Mouse (Mus musculus): ENCODE measurements around the gene Nufip1. TPM values are rescaled to one million over a fixed set of nuclear protein-coding genes. Genes with fewer than 3 reads are reported as not detected.

Gene Nufip1
- polyA plus RNA-seq, 1 experiment from 2014 or later: 17.4 TPM

DNA sequence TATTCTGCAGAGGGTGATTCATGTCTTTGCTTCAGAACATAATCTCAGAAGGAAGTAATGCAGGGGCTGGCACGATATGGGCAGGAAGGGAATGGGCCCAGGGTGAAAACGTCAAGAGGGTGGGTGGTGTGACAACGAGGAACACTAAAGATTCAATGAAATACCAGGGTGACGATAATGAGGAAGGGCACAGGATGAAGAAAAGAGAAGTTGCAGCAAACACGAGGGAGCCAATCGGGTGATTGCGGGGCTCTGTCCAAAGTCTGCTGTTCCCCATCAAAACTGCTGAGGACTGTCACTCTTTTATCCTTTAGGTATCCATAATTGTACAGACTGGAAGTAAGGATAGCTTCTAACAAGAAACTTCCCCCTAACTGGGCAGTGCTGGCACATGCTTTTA is 13.4 kb upstream of the Nufip1 start:
- Histone ChIP-seq H3K36me3 (peaks cover 71% of the 10 kb centered on the region), H3K9me3 (no peaks in the 10 kb centered on the region), H3K27ac (no peak overlapping the region), H3K9ac (no peak overlapping the region), H3K4me2 (replicated peaks) (no peak overlapping the region), H3K4me1 (no peaks in the 10 kb centered on the region), H3K27me3 (replicated peaks) (no peaks in the 10 kb centered on the region), H3K4me3 (no peak overlapping the region)
- WGBS: 91% methylated on average over 7 of the region's 7 CpGs
- no peak for ATAC-seq (ENCODE audit: low FRiP score, low read depth)

DNA sequence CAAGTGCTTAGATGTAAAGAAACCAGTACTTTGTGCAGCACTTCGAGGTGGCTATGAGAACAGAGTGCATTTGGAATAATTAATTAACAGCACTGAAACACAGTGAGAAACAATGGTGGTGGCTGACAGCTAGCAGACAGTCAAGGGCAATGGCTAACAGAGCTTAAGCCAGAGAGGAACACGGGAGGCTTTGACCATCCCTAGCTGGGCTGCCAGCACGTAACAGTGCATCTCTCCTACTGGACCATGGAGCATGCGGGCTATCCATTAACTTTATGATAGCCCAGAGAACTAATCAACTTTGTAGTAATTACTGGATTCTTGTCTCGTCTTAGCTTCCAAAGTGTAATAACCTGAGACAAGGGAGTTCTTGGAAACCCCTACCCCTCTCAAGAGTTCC is 12.9 kb upstream of the Nufip1 start:
- Histone ChIP-seq H3K27ac (no peak overlapping the region), H3K9ac (no peak overlapping the region), H3K4me1 (no peaks in the 10 kb centered on the region), H3K27me3 (replicated peaks) (no peaks in the 10 kb centered on the region), H3K9me3 (no peaks in the 10 kb centered on the region), H3K36me3 (peaks cover 69% of the 10 kb centered on the region), H3K4me3 (no peak overlapping the region), H3K4me2 (replicated peaks) (no peak overlapping the region)
- ATAC-seq (ENCODE audit: low FRiP score, low read depth): no peak
- 92% methylated on average over 5 of the region's 5 CpGs for WGBS

DNA sequence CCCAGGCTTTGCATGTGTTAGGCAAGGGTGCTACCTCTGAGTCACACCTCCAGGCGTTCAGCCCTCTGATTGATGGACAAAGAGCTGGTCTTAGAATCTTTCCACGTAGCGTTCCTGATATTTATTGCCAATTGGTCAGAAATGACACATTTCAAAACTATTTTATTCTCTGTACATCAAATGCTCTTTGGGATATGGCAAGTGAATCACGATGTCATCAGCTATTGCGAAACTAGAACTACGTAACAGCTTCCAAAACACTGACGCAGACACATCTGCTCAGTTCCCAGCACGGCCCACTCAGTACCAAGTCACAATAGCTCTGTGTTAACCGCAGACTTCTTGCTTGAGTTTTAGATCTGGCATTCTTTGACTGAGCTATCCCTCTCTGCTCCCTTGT is 11.1 kb upstream of the Nufip1 start:
- Histone ChIP-seq H3K36me3 (peaks cover 62% of the 10 kb centered on the region), H3K4me1 (no peaks in the 10 kb centered on the region), H3K9me3 (no peaks in the 10 kb centered on the region), H3K4me3 (no peak overlapping the region), H3K9ac (no peak overlapping the region), H3K4me2 (replicated peaks) (no peak overlapping the region), H3K27me3 (replicated peaks) (no peaks in the 10 kb centered on the region), H3K27ac (no peak overlapping the region)
- ATAC-seq (ENCODE audit: low FRiP score, low read depth): no peak
- 96% methylated on average over 9 of the region's 9 CpGs for WGBS

DNA sequence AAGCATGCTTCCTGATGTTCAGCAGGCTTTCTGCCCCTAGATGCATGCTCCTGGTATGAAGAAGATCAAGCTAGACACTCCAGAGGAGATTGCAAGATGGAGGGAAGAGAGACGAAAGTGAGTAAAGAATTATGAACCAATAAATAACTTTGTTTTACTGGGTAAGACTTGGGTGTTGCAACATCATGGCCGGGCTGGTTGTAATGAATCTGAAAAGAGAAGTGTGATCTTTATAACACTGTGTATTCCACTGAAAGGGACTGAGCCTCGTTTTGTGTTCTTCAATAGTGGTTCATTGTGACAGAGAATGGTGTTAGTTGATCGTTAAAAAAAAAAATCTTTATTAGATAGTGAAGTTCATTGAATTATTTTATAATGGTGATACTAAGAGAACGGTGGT is 5.1 kb downstream of the Nufip1 start:
- 86% methylated on average over 5 of the region's 5 CpGs for WGBS
- no peak for ATAC-seq (ENCODE audit: low FRiP score, low read depth)

DNA sequence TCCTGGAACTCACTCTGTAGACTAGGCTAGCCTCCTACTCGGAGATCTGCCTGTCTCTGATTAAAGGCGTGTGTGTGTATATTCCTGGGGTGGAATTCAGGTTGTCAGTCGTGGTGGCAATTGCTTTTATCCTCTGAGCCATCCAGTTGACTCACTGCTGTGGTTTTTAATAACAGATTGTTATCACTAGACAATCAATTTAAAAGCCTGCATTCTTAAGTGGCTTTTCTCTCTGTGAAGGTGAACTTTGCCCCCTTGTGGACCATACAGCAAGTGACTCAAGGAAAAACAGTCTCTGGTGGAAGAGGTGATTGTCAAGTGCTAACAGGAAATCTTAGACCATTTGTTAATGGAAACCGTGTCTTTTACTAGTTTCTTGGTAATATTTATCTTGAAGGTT is 8.3 kb downstream of the Nufip1 start:
- WGBS: 79% methylated on average over 4 of the region's 4 CpGs
- no peak overlapping the region for H3K4me3 ChIP-seq
- H3K36me3 ChIP-seq: peaks cover 49% of the 10 kb centered on the region

More for the DNA sequence above, 5.1 kb downstream of the Nufip1 start:
- peaks cover 4% of the 10 kb centered on the region for H3K4me1 ChIP-seq
- H3K9ac ChIP-seq: no peak overlapping the region
- no peaks in the 10 kb centered on the region for H3K9me3 ChIP-seq
- H3K4me2 ChIP-seq (replicated peaks): no peak overlapping the region
- no peak overlapping the region for H3K27ac ChIP-seq
- peaks cover 42% of the 10 kb centered on the region for H3K36me3 ChIP-seq
- H3K4me3 ChIP-seq: no peak overlapping the region
- no peaks in the 10 kb centered on the region for H3K27me3 ChIP-seq (replicated peaks)

DNA sequence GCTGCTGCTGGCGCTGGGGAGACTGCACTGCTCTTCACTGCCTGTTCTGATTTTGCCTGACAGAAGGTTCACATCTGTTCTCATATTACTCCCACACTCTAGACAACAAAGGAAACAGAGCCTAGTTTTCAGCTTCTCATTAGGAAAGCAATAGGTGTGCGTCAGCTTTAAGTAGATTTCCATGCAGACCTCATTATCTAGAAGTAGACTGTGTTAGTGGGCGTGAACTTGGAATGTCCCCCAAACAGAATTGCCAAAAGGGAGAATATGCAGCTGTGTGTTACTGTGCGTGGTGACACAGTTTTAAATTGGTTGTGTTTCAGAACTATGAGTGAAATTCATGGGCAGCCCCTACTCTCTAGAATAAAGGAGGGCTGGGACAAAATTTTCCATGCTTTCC is 9.8 kb downstream of the Nufip1 start:
- 92% methylated on average over 4 of the region's 4 CpGs for WGBS
- Histone ChIP-seq H3K27me3 (replicated peaks) (no peaks in the 10 kb centered on the region), H3K27ac (no peak overlapping the region), H3K4me3 (no peak overlapping the region), H3K36me3 (peaks cover 52% of the 10 kb centered on the region), H3K4me2 (replicated peaks) (no peak overlapping the region), H3K9ac (no peak overlapping the region), H3K9me3 (no peaks in the 10 kb centered on the region), H3K4me1 (no peaks in the 10 kb centered on the region)
- no peak for ATAC-seq (ENCODE audit: low FRiP score, low read depth)

More for the DNA sequence above, 8.3 kb downstream of the Nufip1 start:
- Histone ChIP-seq H3K4me1 (no peaks in the 10 kb centered on the region), H3K27me3 (replicated peaks) (no peaks in the 10 kb centered on the region), H3K9ac (no peak overlapping the region), H3K4me2 (replicated peaks) (no peak overlapping the region), H3K27ac (no peak overlapping the region), H3K9me3 (no peaks in the 10 kb centered on the region)
- no peak for ATAC-seq (ENCODE audit: low FRiP score, low read depth)

DNA sequence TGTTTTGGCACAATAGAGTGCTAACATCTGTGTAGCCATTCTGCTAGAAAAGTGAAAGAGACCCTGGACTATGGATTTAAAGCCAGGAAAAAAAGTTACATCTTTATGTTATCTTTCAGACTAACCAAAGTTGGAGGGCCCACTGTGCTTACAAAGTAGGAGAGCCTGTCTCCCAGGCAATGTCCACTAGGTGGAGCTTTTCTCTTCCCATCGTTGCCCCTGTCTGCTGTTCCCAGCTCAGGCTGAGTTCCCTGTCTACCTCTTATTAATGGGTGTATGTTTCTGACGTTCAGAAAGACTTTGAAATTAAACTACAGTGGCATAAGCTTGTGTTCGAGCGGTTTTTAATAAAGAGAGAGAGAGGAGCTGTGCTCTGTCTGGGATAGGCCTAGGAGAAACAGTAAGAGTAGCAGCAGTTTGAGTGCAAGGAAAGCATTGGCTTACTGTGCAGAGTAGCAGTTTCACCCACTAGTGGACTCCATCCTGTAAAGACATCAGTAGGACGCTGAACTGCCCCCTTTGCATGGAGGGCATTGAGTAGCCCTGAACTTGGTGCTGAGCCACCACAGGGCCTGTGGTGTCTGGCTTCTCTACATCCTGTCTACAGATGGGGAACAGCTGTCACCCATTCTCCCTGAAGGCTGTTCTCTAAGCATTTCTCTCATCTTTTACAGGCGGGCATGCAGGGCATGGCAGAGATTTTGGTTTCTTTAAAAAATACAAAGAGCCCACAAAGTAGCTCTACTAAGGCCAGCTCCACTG is 11.4 kb downstream of the Nufip1 start:
- Histone ChIP-seq H3K9me3 (no peaks in the 10 kb centered on the region), H3K4me3 (no peak overlapping the region), H3K27ac (no peak overlapping the region), H3K9ac (no peak overlapping the region), H3K36me3 (peaks cover 57% of the 10 kb centered on the region), H3K4me2 (replicated peaks) (no peak overlapping the region), H3K27me3 (replicated peaks) (no peaks in the 10 kb centered on the region), H3K4me1 (no peaks in the 10 kb centered on the region)
- ATAC-seq (ENCODE audit: low FRiP score, low read depth): no peak
- WGBS: 65% methylated on average over 6 of the region's 6 CpGs

DNA sequence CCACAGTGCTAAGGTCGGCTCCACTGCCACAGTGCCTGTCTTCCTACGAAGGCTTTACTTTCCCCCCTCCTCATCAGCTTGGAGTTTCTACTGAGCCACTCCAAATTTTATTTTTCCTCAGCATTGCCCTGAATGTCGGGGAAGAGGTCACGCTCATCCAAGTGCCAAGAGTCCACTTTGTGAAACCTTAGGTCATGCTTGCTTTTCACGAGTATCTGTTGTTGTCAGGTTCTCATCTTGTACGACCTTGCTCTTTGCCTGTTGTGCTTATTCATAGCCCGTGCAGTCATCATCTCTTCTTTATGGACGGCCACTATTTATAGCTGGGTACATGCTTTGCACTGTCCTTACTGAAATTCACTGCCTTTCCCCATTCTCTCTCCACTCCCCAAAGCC is 12.0 kb downstream of the Nufip1 start:
- H3K4me1 ChIP-seq: no peaks in the 10 kb centered on the region
- peaks cover 57% of the 10 kb centered on the region for H3K36me3 ChIP-seq
- no peaks in the 10 kb centered on the region for H3K27me3 ChIP-seq (replicated peaks)

DNA sequence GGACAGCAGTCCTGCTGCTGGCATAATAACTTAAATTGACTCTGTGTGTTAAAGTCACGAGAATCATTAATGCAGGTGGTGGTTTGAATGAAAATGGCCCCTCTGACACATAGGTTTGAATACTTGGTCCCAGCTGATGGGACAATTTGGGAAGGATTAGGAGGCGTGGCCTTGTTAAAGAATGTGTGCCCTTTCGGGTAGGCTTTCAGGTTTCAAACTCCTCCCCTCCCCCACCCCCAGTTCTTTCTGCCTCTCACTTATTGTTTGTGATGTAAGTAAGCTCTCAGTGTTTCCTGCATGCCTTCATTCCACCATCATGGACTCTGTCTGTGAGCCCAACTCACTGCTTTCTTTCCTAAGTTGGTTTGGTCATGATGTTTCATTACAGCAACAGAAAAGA is 16.6 kb downstream of the Nufip1 start:
- Histone ChIP-seq H3K9ac (no peak overlapping the region), H3K9me3 (no peaks in the 10 kb centered on the region), H3K4me2 (replicated peaks) (no peak overlapping the region), H3K4me1 (no peaks in the 10 kb centered on the region), H3K27me3 (replicated peaks) (no peaks in the 10 kb centered on the region), H3K4me3 (no peak overlapping the region), H3K36me3 (peaks cover 76% of the 10 kb centered on the region), H3K27ac (no peak overlapping the region)
- no peak for ATAC-seq (ENCODE audit: low FRiP score, low read depth)
- 82% methylated on average over 3 of the region's 3 CpGs for WGBS

More for the DNA sequence above, 12.0 kb downstream of the Nufip1 start:
- Histone ChIP-seq H3K4me2 (replicated peaks) (no peak overlapping the region), H3K4me3 (no peak overlapping the region), H3K9me3 (no peaks in the 10 kb centered on the region), H3K9ac (no peak overlapping the region), H3K27ac (no peak overlapping the region)
- no peak for ATAC-seq (ENCODE audit: low FRiP score, low read depth)
- WGBS: 93% methylated on average over 8 of the region's 8 CpGs

DNA sequence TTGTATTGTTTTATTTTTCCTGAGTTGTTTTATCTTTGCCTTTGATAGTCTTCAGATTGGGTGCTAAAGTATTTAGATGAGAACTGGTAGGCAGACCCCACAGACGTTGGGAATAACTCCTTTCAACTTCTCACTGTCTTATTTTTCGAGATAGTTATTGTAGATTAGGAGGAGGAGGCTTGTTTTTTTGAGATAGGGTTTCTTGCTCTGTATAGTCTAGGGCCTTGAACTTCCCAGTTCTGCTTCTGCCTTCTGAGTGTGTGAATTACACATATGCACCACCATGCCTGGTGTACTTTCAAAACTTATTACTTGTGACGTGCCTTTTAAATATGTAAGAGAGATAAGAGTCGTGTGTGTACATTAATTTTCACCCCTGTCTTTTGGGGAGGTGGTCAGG is 17.5 kb downstream of the Nufip1 start:
- no peaks in the 10 kb centered on the region for H3K4me1 ChIP-seq
- peaks cover 78% of the 10 kb centered on the region for H3K36me3 ChIP-seq
- H3K4me3 ChIP-seq: no peak overlapping the region
- no peak for ATAC-seq (ENCODE audit: low FRiP score, low read depth)
- H3K4me2 ChIP-seq (replicated peaks): no peak overlapping the region
- H3K27me3 ChIP-seq (replicated peaks): no peaks in the 10 kb centered on the region
- H3K9ac ChIP-seq: no peak overlapping the region
- no peaks in the 10 kb centered on the region for H3K9me3 ChIP-seq
- WGBS: 87% methylated on average over 4 of the region's 4 CpGs
- H3K27ac ChIP-seq: no peak overlapping the region

DNA sequence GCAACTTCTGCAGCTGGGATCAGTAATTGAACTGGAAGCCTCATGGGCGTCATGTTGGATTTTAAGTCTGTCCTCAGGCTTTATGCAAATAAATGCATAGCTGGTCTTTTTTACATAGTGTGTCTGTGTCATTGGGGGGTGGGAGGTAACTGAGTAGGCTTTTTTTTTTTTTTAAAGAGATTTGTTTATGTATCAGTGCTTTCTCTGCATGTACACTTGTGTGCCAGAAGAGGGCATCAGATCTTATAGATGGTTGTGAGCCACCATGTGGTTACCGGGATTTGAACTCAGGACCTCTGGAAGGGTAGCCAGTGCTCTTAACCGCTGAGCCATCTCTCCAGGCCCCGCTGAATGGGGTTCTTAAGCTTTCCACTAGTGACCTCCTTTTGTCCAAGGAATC is 24.3 kb downstream of the Nufip1 start:
- H3K27me3 ChIP-seq (replicated peaks): no peaks in the 10 kb centered on the region
- no peaks in the 10 kb centered on the region for H3K9me3 ChIP-seq
- H3K4me1 ChIP-seq: no peaks in the 10 kb centered on the region
- 97% methylated on average over 4 of the region's 4 CpGs for WGBS
- H3K27ac ChIP-seq: no peak overlapping the region
- H3K4me3 ChIP-seq: no peak overlapping the region
- H3K9ac ChIP-seq: no peak overlapping the region
- no peak overlapping the region for H3K4me2 ChIP-seq (replicated peaks)
- no peak for ATAC-seq (ENCODE audit: low FRiP score, low read depth)
- peaks cover 62% of the 10 kb centered on the region for H3K36me3 ChIP-seq

DNA sequence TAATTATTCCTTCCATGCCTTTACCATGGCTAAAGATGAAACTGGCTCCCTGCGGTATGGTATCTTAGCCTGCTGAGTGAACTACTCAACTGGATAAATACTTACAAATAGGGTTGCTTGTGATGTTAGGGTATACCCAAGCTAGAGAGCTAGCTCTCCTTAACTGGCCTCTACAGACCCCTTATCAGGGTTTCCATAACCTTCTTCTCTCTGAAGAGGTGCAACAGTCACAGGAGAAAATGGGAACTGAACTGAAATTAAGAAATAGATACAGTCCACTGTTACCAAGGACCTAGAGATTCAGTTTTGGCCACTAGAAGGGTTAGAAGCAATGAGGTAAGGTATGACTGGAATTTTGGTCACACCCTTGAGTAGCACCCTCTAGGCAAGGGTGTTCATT is 34.6 kb downstream of the Nufip1 start:
- H3K9ac ChIP-seq: no peak overlapping the region
- H3K9me3 ChIP-seq: no peaks in the 10 kb centered on the region
- no peaks in the 10 kb centered on the region for H3K36me3 ChIP-seq
- no peak overlapping the region for H3K27ac ChIP-seq
- H3K4me3 ChIP-seq: no peak overlapping the region
- no peaks in the 10 kb centered on the region for H3K4me1 ChIP-seq
- H3K4me2 ChIP-seq (replicated peaks): no peak overlapping the region
- no peaks in the 10 kb centered on the region for H3K27me3 ChIP-seq (replicated peaks)
- 89% methylated on average over 1 of the region's 1 CpGs for WGBS
- no peak for ATAC-seq (ENCODE audit: low FRiP score, low read depth)

DNA sequence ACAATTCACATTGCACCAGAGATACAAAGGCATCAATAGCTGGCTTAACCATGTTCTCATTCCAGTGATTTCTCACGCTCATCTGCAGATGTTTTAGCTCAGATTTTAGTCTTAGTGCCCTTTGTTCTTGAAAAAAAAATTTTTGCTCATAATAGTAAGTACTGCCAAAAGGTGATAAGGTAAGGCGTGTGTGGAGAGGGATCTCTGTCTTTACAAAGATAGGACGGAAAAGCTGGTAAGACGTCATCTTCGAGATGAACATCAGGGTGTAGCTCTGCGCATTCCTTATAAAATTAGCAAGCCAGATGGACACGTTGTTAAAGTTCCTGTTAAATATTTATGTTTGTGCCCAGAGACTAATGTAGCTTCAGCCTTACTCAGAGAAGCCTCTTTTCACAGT is 35.2 kb downstream of the Nufip1 start:
- no peak overlapping the region for H3K4me2 ChIP-seq (replicated peaks)
- H3K27ac ChIP-seq: no peak overlapping the region
- H3K27me3 ChIP-seq (replicated peaks): no peaks in the 10 kb centered on the region
- no peaks in the 10 kb centered on the region for H3K9me3 ChIP-seq
- no peak overlapping the region for H3K9ac ChIP-seq
- H3K36me3 ChIP-seq: no peaks in the 10 kb centered on the region
- no peak overlapping the region for H3K4me3 ChIP-seq
- WGBS: 67% methylated on average over 7 of the region's 7 CpGs
- no peaks in the 10 kb centered on the region for H3K4me1 ChIP-seq
- no peak for ATAC-seq (ENCODE audit: low FRiP score, low read depth)

Measured in neural tube, embryonic 12.5 days (tissue).